Mouse (Mus musculus): ENCODE measurements around the gene Ift122. TPM values are rescaled to one million over a fixed set of nuclear protein-coding genes. Genes with fewer than 3 reads are reported as not detected.

The Ift122 gene
- polyA plus RNA-seq, 1 experiment from 2014 or later = 29.0 TPM

DNA sequence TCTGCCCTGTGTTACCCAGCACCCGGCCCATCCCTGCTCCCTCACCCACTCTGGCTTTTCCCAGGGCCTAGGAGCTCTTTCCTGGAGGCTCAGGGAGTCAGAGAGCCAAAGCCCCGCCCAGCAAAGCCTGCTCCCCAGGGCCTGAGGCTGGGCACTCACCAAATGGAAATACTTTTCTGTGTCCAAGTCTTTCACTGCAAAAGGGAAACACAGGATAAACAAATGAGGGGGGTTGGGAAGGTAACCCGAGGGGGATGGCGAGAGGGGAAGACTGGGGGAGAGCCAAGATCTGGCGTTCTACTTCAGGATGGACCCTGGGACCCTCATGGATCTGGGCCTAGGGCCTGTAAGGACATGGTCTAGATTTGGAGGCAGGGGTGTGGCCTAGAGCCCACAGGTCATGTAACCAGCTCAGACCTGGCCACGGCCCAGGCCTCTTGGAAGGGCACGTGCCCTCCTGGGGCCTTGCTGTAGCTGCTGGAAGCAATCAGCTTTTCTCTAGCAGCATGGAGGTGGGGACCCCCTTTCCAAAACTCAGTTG lies 106.0 kb downstream of the Ift122 start:
- no peak overlapping the region for H3K4me3 ChIP-seq (ENCODE audit: low read depth, low read length)
- no peak overlapping the region for H3K4me2 ChIP-seq (ENCODE audit: low read depth, low read length, severe bottlenecking)
- ATAC-seq (replicated peaks; ENCODE audit: low FRiP score) (no peak), DNase-seq (ENCODE audit: low spot score) (no peak)
- 85% methylated on average over 7 of the region's 7 CpGs for WGBS
- H3K36me3 ChIP-seq (ENCODE audit: control insufficient read depth, insufficient read depth, low read length) = no peaks in the 10 kb centered on the region
- 0 out of 2 replicates have a peak, but pooled peaks cover 4% of the 10 kb centered on the region for H3K4me1 ChIP-seq (replicated peaks; ENCODE audit: control insufficient read depth, insufficient read depth, low read length)
- H3K9me3 ChIP-seq (ENCODE audit: control insufficient read depth, low read length) = no peaks in the 10 kb centered on the region
- H3K27ac ChIP-seq (ENCODE audit: low read depth, low read length) = no peak overlapping the region
- no peaks in the 10 kb centered on the region for H3K27me3 ChIP-seq (ENCODE audit: control insufficient read depth, insufficient read depth, low read length)
- no peak overlapping the region for H3K9ac ChIP-seq (ENCODE audit: low read length)

DNA sequence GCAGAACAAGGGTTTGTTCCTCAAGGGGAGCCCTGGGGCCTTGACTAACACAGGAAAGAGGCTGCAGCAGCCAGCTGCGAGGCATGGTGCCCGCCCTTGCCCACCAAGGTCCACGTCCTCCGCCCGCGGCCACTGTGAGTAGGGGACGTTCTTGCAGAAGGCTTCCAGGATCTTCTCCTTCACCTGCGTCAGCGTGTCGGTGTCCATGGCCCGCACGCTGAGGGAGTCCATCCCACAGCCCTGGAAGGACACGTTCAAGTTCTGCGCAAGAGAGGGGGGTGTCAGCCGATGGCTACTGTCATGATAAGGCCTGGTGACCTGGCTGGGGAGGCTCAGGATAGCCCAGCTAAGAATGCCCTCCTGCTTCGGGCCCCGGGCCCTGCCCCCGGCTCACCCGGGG lies 107.1 kb downstream of the Ift122 start:
- Histone ChIP-seq H3K4me1 (replicated peaks; ENCODE audit: control insufficient read depth, insufficient read depth, low read length) (0 out of 2 replicates have a peak, but pooled peaks cover 4% of the 10 kb centered on the region), H3K9ac (ENCODE audit: low read length) (no peak overlapping the region), H3K27me3 (ENCODE audit: control insufficient read depth, insufficient read depth, low read length) (no peaks in the 10 kb centered on the region), H3K9me3 (ENCODE audit: control insufficient read depth, low read length) (no peaks in the 10 kb centered on the region), H3K27ac (ENCODE audit: low read depth, low read length) (no peak overlapping the region), H3K4me2 (ENCODE audit: low read depth, low read length, severe bottlenecking) (no peak overlapping the region), H3K36me3 (ENCODE audit: control insufficient read depth, insufficient read depth, low read length) (no peaks in the 10 kb centered on the region), H3K4me3 (ENCODE audit: low read depth, low read length) (no peak overlapping the region)
- ATAC-seq (replicated peaks; ENCODE audit: low FRiP score) (no peak), DNase-seq (ENCODE audit: low spot score) (no peak)
- WGBS = 91% methylated on average over 19 of the region's 19 CpGs

DNA sequence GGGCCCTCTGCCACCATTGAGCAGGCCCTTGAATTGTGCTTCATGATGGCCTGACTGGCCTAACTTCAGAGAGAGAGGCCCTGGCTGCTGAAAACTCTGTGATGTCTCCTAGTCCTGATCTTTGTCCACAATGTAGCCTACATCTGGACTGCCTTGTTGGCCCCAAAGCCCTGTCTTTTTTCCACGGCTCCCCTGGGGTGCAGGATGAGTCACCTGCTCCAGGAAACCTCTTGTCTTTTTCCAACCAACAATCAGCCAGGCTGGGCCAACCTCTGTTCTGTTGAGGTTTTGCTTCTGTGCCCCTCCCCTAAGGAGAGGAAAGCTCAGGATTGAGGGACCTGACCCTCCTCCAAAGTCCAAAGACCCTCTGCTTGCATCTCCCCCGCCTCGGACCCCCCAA lies 108.5 kb downstream of the Ift122 start:
- H3K4me3 ChIP-seq (ENCODE audit: low read depth, low read length) = no peak overlapping the region
- 0 out of 2 replicates have a peak, but pooled peaks cover 4% of the 10 kb centered on the region for H3K4me1 ChIP-seq (replicated peaks; ENCODE audit: control insufficient read depth, insufficient read depth, low read length)
- ATAC-seq (replicated peaks; ENCODE audit: low FRiP score) (no peak), DNase-seq (ENCODE audit: low spot score) (no peak)
- 87% methylated on average over 3 of the region's 3 CpGs for WGBS
- no peak overlapping the region for H3K4me2 ChIP-seq (ENCODE audit: low read depth, low read length, severe bottlenecking)
- no peak overlapping the region for H3K27ac ChIP-seq (ENCODE audit: low read depth, low read length)
- no peaks in the 10 kb centered on the region for H3K36me3 ChIP-seq (ENCODE audit: control insufficient read depth, insufficient read depth, low read length)
- H3K9ac ChIP-seq (ENCODE audit: low read length) = no peak overlapping the region
- H3K9me3 ChIP-seq (ENCODE audit: control insufficient read depth, low read length) = no peaks in the 10 kb centered on the region
- no peaks in the 10 kb centered on the region for H3K27me3 ChIP-seq (ENCODE audit: control insufficient read depth, insufficient read depth, low read length)

DNA sequence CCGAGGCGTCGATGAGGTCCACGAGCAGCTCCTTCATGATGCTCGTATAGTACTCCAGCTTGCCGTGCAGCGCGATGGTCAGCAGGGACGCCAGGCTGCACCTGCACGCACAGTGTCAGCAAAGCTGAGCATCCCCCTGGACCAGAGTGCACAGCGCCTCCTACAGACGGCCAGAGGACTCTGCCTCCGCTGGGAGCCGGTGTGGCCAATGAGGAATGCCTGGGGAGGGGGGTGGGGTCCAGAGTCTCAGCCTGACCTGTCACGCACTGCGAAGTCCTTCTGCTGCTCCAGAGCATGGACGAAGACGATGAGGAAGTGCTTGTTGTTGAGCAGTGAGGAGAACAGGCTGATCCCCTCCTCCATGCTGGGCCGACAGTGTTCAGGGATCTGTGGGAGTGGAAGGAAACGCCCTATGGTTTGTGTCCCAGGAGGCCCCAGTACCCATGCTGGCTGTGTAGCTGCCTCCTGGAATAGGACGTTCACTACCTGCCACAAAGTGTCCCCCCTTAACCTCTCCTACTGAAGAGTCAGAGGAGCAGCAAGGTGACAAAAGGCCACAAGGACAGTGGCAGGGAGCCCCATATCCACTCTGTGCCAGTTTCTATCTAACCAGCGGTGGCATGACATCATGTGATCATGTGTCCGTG lies 109.3 kb downstream of the Ift122 start:
- H3K27me3 ChIP-seq (ENCODE audit: control insufficient read depth, insufficient read depth, low read length) = no peaks in the 10 kb centered on the region
- no peaks in the 10 kb centered on the region for H3K9me3 ChIP-seq (ENCODE audit: control insufficient read depth, low read length)
- H3K36me3 ChIP-seq (ENCODE audit: control insufficient read depth, insufficient read depth, low read length) = no peaks in the 10 kb centered on the region
- no peak; the same call in 1 of the 2 replicates for ATAC-seq (replicated peaks; ENCODE audit: low FRiP score)
- peak; percentile 72 for DNase-seq (ENCODE audit: low spot score)
- H3K4me3 ChIP-seq (ENCODE audit: low read depth, low read length) = no peak overlapping the region
- H3K4me1 ChIP-seq (replicated peaks; ENCODE audit: control insufficient read depth, insufficient read depth, low read length) = 0 out of 2 replicates have a peak, but pooled peaks cover 4% of the 10 kb centered on the region
- H3K27ac ChIP-seq (ENCODE audit: low read depth, low read length) = no peak overlapping the region
- 37% methylated on average over 23 of the region's 23 CpGs for WGBS
- no peak overlapping the region for H3K9ac ChIP-seq (ENCODE audit: low read length)
- H3K4me2 ChIP-seq (ENCODE audit: low read depth, low read length, severe bottlenecking) = no peak overlapping the region

DNA sequence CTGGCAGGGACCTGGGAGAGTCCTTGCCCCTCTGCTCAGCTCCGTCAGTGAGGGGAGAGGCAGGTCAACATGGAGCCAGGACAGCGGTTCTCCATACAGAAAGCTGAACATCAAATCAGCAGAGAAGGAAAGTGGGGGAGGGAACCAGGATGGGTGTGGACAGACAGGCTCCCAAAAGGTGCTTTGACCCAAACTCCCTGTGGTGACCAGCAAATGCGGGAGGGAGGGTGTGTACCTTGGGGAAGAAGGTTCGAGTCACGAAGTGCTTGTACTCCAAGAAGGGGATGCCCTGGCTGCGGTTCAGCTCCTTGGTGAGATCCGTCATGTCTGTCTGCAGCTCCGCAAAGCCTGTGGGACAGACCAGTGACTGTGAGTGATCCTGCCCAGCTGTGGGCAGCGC lies 110.4 kb downstream of the Ift122 start:
- WGBS = 77% methylated on average over 9 of the region's 9 CpGs
- ATAC-seq (replicated peaks; ENCODE audit: low FRiP score) = no peak
- Histone ChIP-seq H3K4me1 (replicated peaks; ENCODE audit: control insufficient read depth, insufficient read depth, low read length) (0 out of 2 replicates have a peak, but pooled peaks cover 4% of the 10 kb centered on the region), H3K4me3 (ENCODE audit: low read depth, low read length) (no peak overlapping the region), H3K9me3 (ENCODE audit: control insufficient read depth, low read length) (no peaks in the 10 kb centered on the region), H3K27ac (ENCODE audit: low read depth, low read length) (no peak overlapping the region), H3K4me2 (ENCODE audit: low read depth, low read length, severe bottlenecking) (no peak overlapping the region), H3K9ac (ENCODE audit: low read length) (no peak overlapping the region), H3K27me3 (ENCODE audit: control insufficient read depth, insufficient read depth, low read length) (no peaks in the 10 kb centered on the region), H3K36me3 (ENCODE audit: control insufficient read depth, insufficient read depth, low read length) (no peaks in the 10 kb centered on the region)
- no peak for DNase-seq (ENCODE audit: low spot score)

DNA sequence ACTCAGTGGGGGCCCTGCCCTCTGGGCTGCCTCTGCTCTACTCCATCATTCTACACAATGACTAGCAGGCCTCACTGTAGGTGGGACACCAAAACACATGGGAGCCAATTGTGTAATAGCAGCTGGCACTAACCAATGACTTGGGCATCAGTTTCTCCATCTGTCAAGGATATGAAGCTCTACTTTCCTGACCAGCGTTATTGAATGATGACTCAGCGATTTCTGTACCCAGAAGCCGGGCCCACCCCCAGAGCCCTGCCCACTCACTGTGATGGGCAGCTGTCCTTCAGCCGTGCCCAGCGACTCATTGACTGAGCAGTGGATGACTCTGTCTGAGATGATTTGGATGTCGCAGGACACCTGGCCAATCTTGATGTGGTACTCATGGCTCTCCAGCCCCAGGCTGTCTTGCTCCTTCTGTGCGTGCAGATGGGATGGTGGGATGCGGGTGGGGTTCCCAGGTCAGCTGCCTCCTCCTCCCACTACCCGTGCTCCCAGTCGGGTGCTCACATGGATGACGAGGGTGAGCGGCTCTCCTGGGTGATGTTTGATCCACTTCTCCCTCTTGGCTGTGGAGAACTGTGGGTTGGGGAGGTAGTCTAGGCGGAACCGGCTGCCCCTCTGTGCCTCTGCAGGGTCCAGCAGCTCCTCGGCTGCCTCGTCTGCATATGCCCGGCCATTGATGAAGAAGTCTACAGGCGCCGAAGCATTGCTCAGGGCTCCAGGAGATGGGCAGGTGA lies 113.1 kb downstream of the Ift122 start:
- H3K4me3 ChIP-seq (ENCODE audit: low read depth, low read length) = no peak overlapping the region
- ATAC-seq (replicated peaks; ENCODE audit: low FRiP score) = no peak
- WGBS = 97% methylated on average over 19 of the region's 19 CpGs

DNA sequence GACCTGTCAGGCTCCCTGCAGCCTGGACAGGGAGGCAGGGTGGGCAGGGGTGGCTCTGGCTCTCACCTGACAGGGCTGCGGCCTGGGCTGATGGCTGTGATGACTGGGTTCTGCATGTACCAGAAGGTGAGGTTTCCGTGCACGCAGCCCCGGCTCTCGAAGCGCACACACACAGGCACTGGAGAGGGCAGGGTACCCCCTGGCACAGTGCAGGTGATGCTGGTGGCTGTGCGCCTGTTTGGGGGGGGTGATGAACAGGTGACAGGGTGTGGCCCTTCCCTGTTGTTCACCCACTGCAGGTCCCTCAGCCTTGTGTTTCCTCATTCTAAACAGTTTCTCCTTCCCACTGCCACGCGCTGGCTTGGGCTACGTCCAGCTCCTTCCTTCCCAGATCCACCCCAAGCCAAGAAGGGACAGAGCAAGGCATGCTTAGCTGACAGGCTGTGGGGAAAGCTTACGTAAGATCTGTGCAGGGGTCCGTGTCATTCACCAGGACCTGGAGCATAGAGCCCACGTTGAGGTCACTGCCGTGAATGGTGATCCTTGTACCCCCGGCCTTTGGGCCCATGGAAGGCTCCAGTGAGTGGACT lies 114.1 kb downstream of the Ift122 start:
- Histone ChIP-seq H3K27me3 (ENCODE audit: control insufficient read depth, insufficient read depth, low read length) (no peaks in the 10 kb centered on the region), H3K9ac (ENCODE audit: low read length) (no peak overlapping the region), H3K4me1 (replicated peaks; ENCODE audit: control insufficient read depth, insufficient read depth, low read length) (0 out of 2 replicates have a peak, but pooled peaks cover 5% of the 10 kb centered on the region), H3K36me3 (ENCODE audit: control insufficient read depth, insufficient read depth, low read length) (no peaks in the 10 kb centered on the region), H3K27ac (ENCODE audit: low read depth, low read length) (no peak overlapping the region), H3K4me3 (ENCODE audit: low read depth, low read length) (no peak overlapping the region), H3K4me2 (ENCODE audit: low read depth, low read length, severe bottlenecking) (no peak overlapping the region), H3K9me3 (ENCODE audit: control insufficient read depth, low read length) (no peaks in the 10 kb centered on the region)
- 94% methylated on average over 15 of the region's 15 CpGs for WGBS
- DNase-seq (ENCODE audit: low spot score) (no peak), ATAC-seq (replicated peaks; ENCODE audit: low FRiP score) (no peak)

More for the DNA sequence above, 113.1 kb downstream of the Ift122 start:
- Histone ChIP-seq H3K4me2 (ENCODE audit: low read depth, low read length, severe bottlenecking) (no peak overlapping the region), H3K27ac (ENCODE audit: low read depth, low read length) (no peak overlapping the region), H3K9me3 (ENCODE audit: control insufficient read depth, low read length) (no peaks in the 10 kb centered on the region), H3K4me1 (replicated peaks; ENCODE audit: control insufficient read depth, insufficient read depth, low read length) (0 out of 2 replicates have a peak, but pooled peaks cover 4% of the 10 kb centered on the region), H3K9ac (ENCODE audit: low read length) (no peak overlapping the region), H3K36me3 (ENCODE audit: control insufficient read depth, insufficient read depth, low read length) (no peaks in the 10 kb centered on the region), H3K27me3 (ENCODE audit: control insufficient read depth, insufficient read depth, low read length) (no peaks in the 10 kb centered on the region)
- no peak for DNase-seq (ENCODE audit: low spot score)

DNA sequence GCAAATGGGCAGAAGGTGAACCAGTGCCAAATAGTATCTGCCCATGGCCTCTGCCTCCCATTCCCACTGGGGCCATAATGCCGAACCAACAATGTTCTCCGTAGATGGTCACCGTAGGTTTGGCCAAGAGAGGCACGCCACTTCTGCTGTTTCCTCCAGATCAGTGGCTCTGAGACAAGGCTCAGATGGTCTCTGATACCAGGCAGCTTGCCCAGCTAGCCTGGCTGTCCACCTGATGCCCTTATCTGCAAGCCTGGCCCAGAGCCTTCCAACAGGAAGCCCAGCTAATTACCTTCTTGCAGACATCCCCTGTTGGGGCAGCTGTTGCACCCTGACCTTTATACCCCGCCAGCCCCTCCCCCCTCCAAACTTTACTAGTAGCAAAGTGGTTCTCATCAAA lies 114.8 kb downstream of the Ift122 start:
- Histone ChIP-seq H3K4me1 (replicated peaks; ENCODE audit: control insufficient read depth, insufficient read depth, low read length) (0 out of 2 replicates have a peak, but pooled peaks cover 3% of the 10 kb centered on the region), H3K27ac (ENCODE audit: low read depth, low read length) (no peak overlapping the region), H3K4me2 (ENCODE audit: low read depth, low read length, severe bottlenecking) (no peak overlapping the region), H3K27me3 (ENCODE audit: control insufficient read depth, insufficient read depth, low read length) (no peaks in the 10 kb centered on the region), H3K4me3 (ENCODE audit: low read depth, low read length) (no peak overlapping the region), H3K36me3 (ENCODE audit: control insufficient read depth, insufficient read depth, low read length) (no peaks in the 10 kb centered on the region), H3K9me3 (ENCODE audit: control insufficient read depth, low read length) (no peaks in the 10 kb centered on the region), H3K9ac (ENCODE audit: low read length) (no peak overlapping the region)
- ATAC-seq (replicated peaks; ENCODE audit: low FRiP score) (no peak), DNase-seq (ENCODE audit: low spot score) (no peak)
- WGBS = 81% methylated on average over 5 of the region's 5 CpGs

Data from forebrain, embryonic 11.5 days (tissue).